Comparison of ENCODE assay signal across 8 mouse cellular contexts in the genomic region with DNA sequence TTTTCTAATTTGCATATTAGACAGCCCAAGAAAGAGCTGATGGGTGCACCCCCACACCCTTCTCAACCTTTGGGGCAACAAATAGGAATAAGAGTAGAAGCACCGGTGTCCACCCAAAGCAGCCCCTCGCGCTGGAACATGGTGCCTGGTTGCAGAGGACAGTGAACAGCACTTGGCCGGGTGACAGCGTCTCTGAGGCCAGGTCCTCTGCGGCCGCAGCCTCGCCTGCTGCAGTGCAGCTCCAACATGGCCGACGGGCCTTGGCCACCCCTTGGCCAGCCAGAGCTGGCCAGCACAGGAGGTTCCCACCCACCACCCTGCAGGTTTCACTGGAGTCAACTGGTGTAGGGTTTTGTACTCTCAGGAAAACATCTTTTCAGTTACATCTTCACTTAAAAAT. TPM values are rescaled to one million over a fixed set of nuclear protein-coding genes. Genes with fewer than 3 reads are reported as not detected.
DNase-seq lines count a peak whose midpoint lies in the region; ATAC-seq lines count a peak whose summit lies in the region.

No protein-coding gene starts in this region.

- 89% methylated on average over 10 of the region's 10 CpGs for WGBS in neural tube, embryonic 12.5 days
- 69% methylated on average over 10 of the region's 10 CpGs for WGBS in stomach, embryonic 16.5 days

- no peak for ATAC-seq in neural tube, embryonic 12.5 days (ENCODE audit: low FRiP score, low read depth)
- no peak for ATAC-seq in stomach, embryonic 16.5 days (ENCODE audit: insufficient read depth, low FRiP score)
- ATAC-seq in megakaryocyte-erythroid progenitor cell, adult 5-6 weeks (replicated peaks; ENCODE audit: low FRiP score, low TSS enrichment, poor library complexity, severe bottlenecking) = no peak

- H3K4me2 ChIP-seq in neural tube, embryonic 12.5 days (replicated peaks) = peak overlapping the region; percentile 62
- H3K4me2 ChIP-seq in stomach, embryonic 16.5 days (ENCODE audit: low read depth, low read length) = peak overlapping the region; percentile 69

- no peak overlapping the region for H3K27ac ChIP-seq in neural tube, embryonic 12.5 days
- H3K27ac ChIP-seq in stomach, embryonic 16.5 days (ENCODE audit: low read length) = 0 out of 2 replicates have a peak overlapping the region, but pooled peaks have one; percentile 19

- H3K9me3 ChIP-seq in neural tube, embryonic 12.5 days = no peaks in the 10 kb centered on the region
- H3K9me3 ChIP-seq in stomach, embryonic 16.5 days (replicated peaks; ENCODE audit: control insufficient read depth, low read length) = no peaks in the 10 kb centered on the region

- peaks cover 51% of the 10 kb centered on the region for H3K4me1 ChIP-seq in neural tube, embryonic 12.5 days
- peaks cover 59% of the 10 kb centered on the region for H3K4me1 ChIP-seq in stomach, embryonic 16.5 days (ENCODE audit: control insufficient read depth, insufficient read depth, low read length)

- peak; percentile 44 to 54 for DNase-seq in heart, adult 18-20 months
- no peak for DNase-seq in heart, postnatal 25 days (ENCODE audit: low spot score)
- DNase-seq in neural tube, embryonic 10.5 days (ENCODE audit: extremely low spot score, low spot score) = no peak
- peak; percentile 48 for DNase-seq in heart, postnatal 4 days
- DNase-seq in thymus, postnatal 0 days (ENCODE audit: low spot score) = no peak

- intact Hi-C loops in heart, postnatal 25 days (cut with DNase I) = no loop called here

- no peaks in the 10 kb centered on the region; the same call in 1 of the 2 replicates for H3K36me3 ChIP-seq in neural tube, embryonic 12.5 days
- no peaks in the 10 kb centered on the region for H3K36me3 ChIP-seq in stomach, embryonic 16.5 days (ENCODE audit: control insufficient read depth, insufficient read depth, low read length)

- no peaks in the 10 kb centered on the region for H3K27me3 ChIP-seq in neural tube, embryonic 12.5 days (replicated peaks)
- no peaks in the 10 kb centered on the region for H3K27me3 ChIP-seq in stomach, embryonic 16.5 days (ENCODE audit: control insufficient read depth, insufficient read depth, low read length)

- no peak overlapping the region for H3K4me3 ChIP-seq in neural tube, embryonic 12.5 days
- 0 out of 2 replicates have a peak overlapping the region, but pooled peaks have one; percentile 9 for H3K4me3 ChIP-seq in stomach, embryonic 16.5 days (replicated peaks; ENCODE audit: low read length)

- H3K9ac ChIP-seq in neural tube, embryonic 12.5 days = 0 out of 2 replicates have a peak overlapping the region, but pooled peaks have one; percentile 21
- H3K9ac ChIP-seq in stomach, embryonic 16.5 days (ENCODE audit: low read length) = peak overlapping the region; percentile 34; the same call in 1 of the 2 replicates

RNA-seq across cellular contexts. Expression of a gene that starts 12.1 kb away (rescaled TPM):
- total RNA-seq in heart, adult 18-20 months (2021) = 1 to 10 TPM; 1.8 to 2.3 TPM
- 1 to 10 TPM; 1.6 to 2.2 TPM for total RNA-seq in heart, postnatal 25 days (2021)
- 11.6 and 20.7 TPM in 2 replicates for polyA plus RNA-seq in neural tube, embryonic 12.5 days (2016; fragmentation: Nextera tagmentation; extraction: Ambion mirVana)
- 1 to 10 TPM; 2.2 to 3.4 TPM for total RNA-seq in heart, postnatal 4 days (2021)
- 34.1 and 63.1 TPM in 2 replicates for polyA plus RNA-seq in stomach, embryonic 16.5 days (2015; fragmentation: Nextera tagmentation; extraction: Ambion mirVana)
- polyA plus RNA-seq in thymus, postnatal 0 days (2015; fragmentation: Nextera tagmentation; extraction: Ambion mirVana) = 4.1 and 5.4 TPM in 2 replicates
- total RNA-seq in megakaryocyte-erythroid progenitor cell, adult 5-6 weeks (2014; fragmentation: Nextera tagmentation) = 0.13 TPM in 1 of 2 replicates, not detected in the other
- total RNA-seq in megakaryocyte-erythroid progenitor cell, adult 5-6 weeks (2017) = 2.7 and 5.7 TPM in 2 replicates

RNA-seq across cellular contexts. Expression of a gene that starts 50.3 kb away (rescaled TPM):
- 1,000 to 10,000 TPM; 1,194 to 1,253 TPM for total RNA-seq in heart, adult 18-20 months (2021)
- 1,000 to 10,000 TPM; 1,170 to 1,213 TPM for total RNA-seq in heart, postnatal 25 days (2021)
- polyA plus RNA-seq in neural tube, embryonic 12.5 days (2016; fragmentation: Nextera tagmentation; extraction: Ambion mirVana) = 1,608 and 1,653 TPM in 2 replicates
- 1,000 to 10,000 TPM; 1,794 to 1,822 TPM for total RNA-seq in heart, postnatal 4 days (2021)
- 581 and 721 TPM in 2 replicates for polyA plus RNA-seq in stomach, embryonic 16.5 days (2015; fragmentation: Nextera tagmentation; extraction: Ambion mirVana)
- 679 TPM in 2 replicates for polyA plus RNA-seq in thymus, postnatal 0 days (2015; fragmentation: Nextera tagmentation; extraction: Ambion mirVana)
- 439 and 465 TPM in 2 replicates for total RNA-seq in megakaryocyte-erythroid progenitor cell, adult 5-6 weeks (2014; fragmentation: Nextera tagmentation)
- total RNA-seq in megakaryocyte-erythroid progenitor cell, adult 5-6 weeks (2017) = 227 and 273 TPM in 2 replicates

Comparison
In these comparisons a context has a peak if more than half of its experiments do, and no peak if none do; other contexts are left out.
1. DNase-seq: peak in heart, adult 18-20 months (2 of 2) and heart, postnatal 4 days (single experiment); none in heart, postnatal 25 days (single experiment), neural tube, embryonic 10.5 days (single experiment) and thymus, postnatal 0 days (single experiment).